Mouse (Mus musculus) left cerebral cortex, adult 2 months (tissue): ENCODE measurements around the gene Ankrd31. TPM values are rescaled to one million over a fixed set of nuclear protein-coding genes. Genes with fewer than 3 reads are reported as not detected.

Experiments
- DNase-seq, 2 experiments: peaks; one replicate each; pipeline ENCODE4 v3.0.0; 2021 to 2022; ENCODE audit warnings: low spot score in 2 of 2, mixed read lengths in 1 of 2; ENCODE audit errors: extremely low spot score in 1 of 2
- H3K27ac ChIP-seq: fragments of 200-600 bp; 2 replicates; pipeline ENCODE4 v1.8.1; 2022
- H3K4me3 ChIP-seq: fragments of 200-600 bp; 2 replicates; pipeline ENCODE4 v1.8.1; 2022
- CTCF ChIP-seq: fragments of 200-600 bp; IDR thresholded peaks from 2 replicates; pipeline ENCODE4 v1.8.1; 2022; ENCODE audit warnings: antibody characterized with exemption, mild to moderate bottlenecking, moderate library complexity
- intact Hi-C: fragments of 180-260 bp; cut with DNase I; formaldehyde crosslinking; loops from one replicate; pipeline ENCODE4 v1.15.1; 2025
- total RNA-seq, 2 experiments: library from RNA; stranded (reverse); gene quantifications; 2 replicates each; pipeline ENCODE4 v1.2.3; 2021

Ankrd31 gene
- total RNA-seq, 2 experiments from 2014 or later, result 0.57 TPM; not detected in 1

DNA sequence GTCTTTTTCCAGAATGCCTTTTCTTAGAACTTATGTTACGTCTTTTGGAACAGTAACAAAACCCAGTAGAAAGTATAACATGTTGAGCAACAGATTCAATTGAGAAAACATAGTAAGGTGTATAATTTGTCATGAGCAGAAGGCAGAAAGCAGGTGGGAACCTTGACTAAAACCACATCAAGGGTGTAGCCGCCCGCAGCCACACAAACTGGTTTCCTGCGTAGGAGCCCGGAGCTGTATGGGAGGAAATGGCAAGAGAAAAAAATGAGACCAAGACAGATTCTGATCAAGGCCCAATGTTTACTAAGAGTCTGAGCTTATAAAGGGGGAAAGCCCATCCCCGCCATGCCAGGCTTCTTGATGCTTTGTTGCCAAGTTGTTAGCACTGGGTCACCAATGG is 208.4 kb downstream of the Ankrd31 start:
- TF ChIP-seq CTCF, result no peak
- DNase-seq, result no peak
- intact Hi-C loops, result no loop called here

More for the DNA sequence above, 208.4 kb downstream of the Ankrd31 start:
- Histone ChIP-seq H3K4me3 (no peak overlapping the region), H3K27ac (no peak overlapping the region)

Other genes with a start within 250 kb of the Ankrd31 start
- gene Polk, start 205.7 kb upstream of the Ankrd31 start, total RNA-seq, result 10 to 100 TPM; 11.8 to 13.6 TPM
- gene Col4a3bp, start 205.7 kb upstream of the Ankrd31 start, total RNA-seq, result 10 to 100 TPM; 68.3 to 68.5 TPM
- gene Hmgcr, start 77.3 kb upstream of the Ankrd31 start, total RNA-seq, result 100 to 1,000 TPM; 157 to 159 TPM
- gene Gcnt4, start 176.4 kb downstream of the Ankrd31 start, total RNA-seq, result 10 to 100 TPM in 1 of 2 experiments, 1 to 10 TPM in 1; 9.9 to 15.1 TPM